Mouse (Mus musculus) thymus, postnatal 25 days (tissue): ENCODE results near the gene Cenpx.

Experiments
- DNase-seq: peaks from one replicate; pipeline ENCODE4 v3.0.0; 2022

Gene Cenpx

GRCm38 (mm10) chr11:120722761-120723382 is 9.3 kb upstream of the Cenpx start:
- DNase-seq = no peak

DNA sequence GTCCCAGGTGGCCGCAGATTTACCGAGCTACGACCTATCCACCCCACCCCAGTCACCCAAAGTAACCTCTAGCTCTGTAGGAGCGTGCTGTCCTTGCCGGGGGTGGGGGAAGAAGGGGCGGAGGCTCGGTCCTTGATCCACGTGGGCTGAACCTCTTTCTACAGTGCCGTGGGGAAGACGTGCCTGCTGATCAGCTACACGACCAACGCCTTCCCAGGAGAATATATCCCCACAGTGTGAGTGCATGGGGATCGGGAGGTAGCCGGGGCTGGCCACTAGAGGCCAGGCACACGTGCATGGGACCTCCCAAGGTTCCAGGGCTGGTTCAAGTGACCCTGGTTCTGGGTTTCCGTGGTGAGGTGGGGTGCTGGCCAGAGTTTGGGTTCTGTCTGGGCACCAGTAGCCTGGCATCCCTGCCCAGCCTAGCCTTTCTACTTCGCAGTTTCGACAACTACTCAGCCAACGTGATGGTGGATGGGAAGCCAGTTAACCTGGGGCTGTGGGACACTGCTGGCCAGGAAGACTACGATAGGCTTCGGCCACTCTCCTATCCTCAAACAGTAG is 8.6 kb upstream of the Cenpx start:
- DNase-seq = no peak

- peak; percentile 63 for DNase-seq
Observed at GRCm38 (mm10) chr11:120721124-120722066, 7.9 kb upstream of the Cenpx start, which contains the start of gene Rac3. TSS of gene Rac3 (plus strand) at chr11:120721470.

- peak; percentile 92 for DNase-seq
Observed at GRCm38 (mm10) chr11:120720450-120720849, 6.9 kb upstream of the Cenpx start.

GRCm38 (mm10) chr11:120719841-120720376 is 6.4 kb upstream of the Cenpx start:
- no peak for DNase-seq

DNA sequence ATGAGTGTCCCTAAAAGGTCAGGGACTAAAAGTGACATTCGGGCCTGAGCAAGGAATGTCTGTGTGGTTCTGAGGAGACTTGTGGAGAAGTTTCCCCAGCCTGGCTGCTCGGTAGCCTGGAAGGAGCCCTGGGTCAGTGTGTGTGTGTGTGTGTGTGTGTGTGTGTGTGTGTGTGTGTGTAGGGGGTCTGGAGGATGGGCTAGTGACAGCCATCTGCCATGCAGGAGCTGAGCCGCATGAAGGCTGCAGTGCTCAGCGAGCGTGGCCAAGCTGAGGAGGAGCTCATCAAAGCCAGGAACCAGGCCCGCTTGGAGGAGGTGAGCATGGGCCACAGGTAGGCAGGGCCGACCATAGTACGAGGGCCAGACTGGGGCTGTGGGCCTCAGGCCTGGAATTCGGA is 5.7 kb upstream of the Cenpx start:
- DNase-seq = no peak

DNA sequence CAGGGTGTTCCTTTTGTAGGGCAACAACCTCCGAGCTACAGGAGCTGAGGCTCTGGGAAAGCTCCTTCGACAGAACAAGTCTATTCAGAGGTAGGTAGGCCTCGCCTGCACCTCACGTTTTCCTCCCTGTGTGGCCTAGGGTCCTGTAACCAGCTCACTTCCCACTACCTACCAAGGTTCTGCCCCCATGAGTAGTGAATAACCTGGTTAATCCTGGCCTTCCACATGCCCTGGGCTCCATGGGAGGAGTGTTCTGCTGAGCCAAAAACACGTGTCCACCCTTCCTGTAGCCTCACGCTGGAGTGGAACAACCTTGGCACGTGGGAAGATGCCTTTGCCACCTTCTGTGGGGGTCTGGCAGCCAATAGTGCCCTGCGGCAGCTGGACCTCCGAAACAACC is 1.6 kb upstream of the Cenpx start:
- DNase-seq = no peak

- DNase-seq = no peak
Observed at GRCm38 (mm10) chr11:120714546-120714945, 1.0 kb upstream of the Cenpx start.

- peak; percentile 66 for DNase-seq
Observed at GRCm38 (mm10) chr11:120712771-120713568, 568 bp downstream of the Cenpx start.

GRCm38 (mm10) chr11:120711980-120712604 is 1.4 kb downstream of the Cenpx start:
- no peak for DNase-seq

DNA sequence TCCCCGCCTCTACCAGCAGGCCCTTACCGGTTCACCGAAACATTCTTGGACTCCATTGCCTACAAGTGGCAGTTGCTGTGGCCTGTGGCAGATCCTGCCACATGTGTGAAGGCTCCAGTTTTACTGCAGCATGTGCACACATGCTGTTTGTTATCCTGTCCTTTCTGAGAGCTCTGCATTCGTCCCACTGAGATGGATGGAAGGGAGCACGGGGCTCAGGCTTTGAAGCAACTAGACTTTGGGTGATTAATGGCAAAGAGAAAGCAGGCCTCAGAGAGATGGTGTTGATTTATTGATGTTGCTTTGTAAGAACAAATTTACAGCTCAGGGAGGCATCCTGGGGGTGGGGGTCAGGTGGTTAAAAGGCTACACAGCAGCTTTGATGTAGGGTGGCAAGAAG is 2.9 kb downstream of the Cenpx start:
- DNase-seq = no peak

- no peak for DNase-seq
Observed at GRCm38 (mm10) chr11:120709551-120709950, 4.0 kb downstream of the Cenpx start.

DNA sequence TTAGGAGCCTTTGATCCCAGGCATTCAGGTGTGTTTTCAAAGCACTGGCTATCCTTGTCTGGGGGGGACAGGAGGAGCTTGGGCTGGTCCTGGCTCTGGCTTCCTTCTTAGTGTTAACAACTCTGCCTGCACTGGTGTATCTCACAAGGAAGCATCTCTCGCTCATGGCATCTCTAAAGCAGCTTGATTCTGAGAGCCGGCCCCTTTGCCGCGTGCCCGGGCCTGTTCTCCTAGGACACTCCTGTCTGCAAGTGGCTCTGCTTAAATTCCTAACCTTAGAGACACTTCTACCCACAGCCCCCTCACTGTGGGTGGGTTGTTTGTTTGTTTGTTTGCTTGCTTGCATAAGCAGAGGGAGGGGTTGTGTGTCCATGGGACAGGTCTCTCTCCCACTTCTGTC is 5.6 kb downstream of the Cenpx start:
- no peak for DNase-seq

- no peak for DNase-seq
Observed at GRCm38 (mm10) chr11:120707225-120707624, 6.3 kb downstream of the Cenpx start.

DNA sequence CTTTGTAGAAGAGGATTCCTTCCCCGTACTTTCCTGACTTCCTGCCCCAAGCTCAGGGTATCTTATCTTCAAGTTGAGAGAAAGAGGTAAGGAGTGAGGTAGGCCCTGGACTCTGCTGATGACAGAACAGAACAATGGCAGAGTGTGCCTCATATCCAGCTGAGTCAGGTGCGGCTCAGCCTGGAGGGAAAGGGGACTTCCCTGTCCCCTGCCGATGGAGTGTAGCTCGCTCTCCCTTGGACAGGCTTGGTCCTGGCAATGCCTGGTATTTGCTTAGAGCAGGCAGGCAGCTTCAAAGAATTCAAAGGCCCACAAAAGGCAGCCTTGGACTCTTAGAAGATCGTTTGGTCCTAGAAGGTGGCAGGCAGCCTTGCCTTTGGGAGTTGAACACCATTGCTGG is 7.4 kb downstream of the Cenpx start:
- no peak for DNase-seq

DNA sequence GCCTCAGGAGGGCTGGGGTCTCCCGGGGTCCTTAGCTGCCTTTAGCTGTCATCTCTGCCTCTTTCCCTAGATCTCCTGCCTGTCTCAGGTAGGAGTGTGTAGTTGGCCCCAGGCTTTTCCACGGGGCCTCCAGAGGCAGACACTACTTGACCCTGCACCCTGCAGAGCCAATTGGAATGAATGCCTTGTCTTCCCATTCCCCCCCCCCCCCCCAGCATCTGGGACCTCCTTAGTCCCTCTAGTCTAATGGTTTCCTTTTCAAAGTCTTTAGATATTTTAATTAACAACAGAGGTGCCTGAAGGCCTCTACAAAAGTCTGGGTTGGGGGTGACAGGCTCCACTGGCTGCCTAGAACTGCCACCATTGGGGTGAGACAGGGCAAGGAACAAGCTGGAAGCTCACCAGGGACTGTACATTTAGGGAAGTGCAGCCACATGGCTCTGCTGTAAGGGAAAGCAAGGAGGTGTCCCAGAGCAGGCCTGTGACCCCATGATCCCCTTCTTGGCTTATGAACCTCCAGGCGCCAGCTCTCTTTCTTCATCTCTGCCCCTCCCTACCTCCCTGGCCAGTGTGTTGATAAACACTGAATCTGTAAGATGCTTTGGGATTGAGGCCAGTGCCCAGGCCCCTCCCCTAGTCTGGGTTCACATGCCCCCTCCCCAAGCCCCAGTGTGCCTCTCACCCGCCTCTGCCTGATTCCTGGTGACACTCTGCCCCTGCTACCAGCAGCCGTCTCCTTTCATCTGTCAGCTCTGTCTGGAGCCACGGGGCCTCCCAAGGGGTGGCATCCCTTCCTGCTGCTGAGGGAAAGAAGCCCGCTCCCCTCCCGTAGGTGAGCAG is 8.8 kb downstream of the Cenpx start:
- no peak for DNase-seq

- DNase-seq = no peak
Observed at GRCm38 (mm10) chr11:120703696-120704454, 9.7 kb downstream of the Cenpx start.

GRCm38 (mm10) chr11:120697741-120698140 is 15.8 kb downstream of the Cenpx start:
- no peak for DNase-seq

- no peak for DNase-seq
Observed at GRCm38 (mm10) chr11:120696568-120696967, 17.0 kb downstream of the Cenpx start.

- DNase-seq = no peak
Observed at GRCm38 (mm10) chr11:120695641-120696040, 17.9 kb downstream of the Cenpx start.
